Mouse (Mus musculus) natural killer cell, adult 2 months (primary cell): ENCODE results near the gene Carmil1.
A peak's percentile ranks its signal among the peaks of the same experiment; 100 is the strongest.

Experiments
- DNase-seq, 2 experiments: peaks; one replicate each; pipeline ENCODE4 v3.0.0; 2022; ENCODE audit warnings: low spot score in 2 of 2

The Carmil1 gene

GRCm38 (mm10) chr13:24260751-24261591 is 19.6 kb downstream of the Carmil1 start:
- DNase-seq, result no peak

GRCm38 (mm10) chr13:24257809-24258208 is 22.8 kb downstream of the Carmil1 start:
- no peak for DNase-seq

GRCm38 (mm10) chr13:24253989-24254388 is 26.6 kb downstream of the Carmil1 start:
- DNase-seq, result peak in 1 of 2 experiments; percentile 9

GRCm38 (mm10) chr13:24253551-24253950 is 27.0 kb downstream of the Carmil1 start:
- DNase-seq, result no peak

- DNase-seq, result no peak
Observed at GRCm38 (mm10) chr13:24251236-24251635, 29.4 kb downstream of the Carmil1 start.

- DNase-seq, result no peak
Observed at GRCm38 (mm10) chr13:24247928-24248327, 32.7 kb downstream of the Carmil1 start.

GRCm38 (mm10) chr13:24247441-24247840 is 33.2 kb downstream of the Carmil1 start:
- DNase-seq, result no peak

- DNase-seq, result no peak
Observed at GRCm38 (mm10) chr13:24246266-24246665, 34.3 kb downstream of the Carmil1 start.

GRCm38 (mm10) chr13:24244613-24245012 is 36.0 kb downstream of the Carmil1 start:
- DNase-seq, result no peak

GRCm38 (mm10) chr13:24243964-24244363 is 36.6 kb downstream of the Carmil1 start:
- no peak for DNase-seq

GRCm38 (mm10) chr13:24242429-24243106 is 38.0 kb downstream of the Carmil1 start:
- no peak for DNase-seq

- DNase-seq, result no peak
Observed at GRCm38 (mm10) chr13:24241201-24241600, 39.4 kb downstream of the Carmil1 start.

- no peak for DNase-seq
Observed at GRCm38 (mm10) chr13:24240430-24240829, 40.2 kb downstream of the Carmil1 start.

GRCm38 (mm10) chr13:24238456-24239120 is 42.0 kb downstream of the Carmil1 start:
- no peak for DNase-seq

- no peak for DNase-seq
Observed at GRCm38 (mm10) chr13:24236736-24237135, 43.9 kb downstream of the Carmil1 start.

GRCm38 (mm10) chr13:24232750-24233149 is 47.8 kb downstream of the Carmil1 start:
- no peak for DNase-seq

GRCm38 (mm10) chr13:24231746-24232483 is 48.7 kb downstream of the Carmil1 start:
- no peak for DNase-seq

- peak in 1 of 2 experiments; percentile 37 for DNase-seq
Observed at GRCm38 (mm10) chr13:24231146-24231545, 49.4 kb downstream of the Carmil1 start.

GRCm38 (mm10) chr13:24230541-24231095 is 50.0 kb downstream of the Carmil1 start:
- DNase-seq, result peak in 1 of 2 experiments; percentile 56

GRCm38 (mm10) chr13:24223425-24224201 is 57.0 kb downstream of the Carmil1 start:
- DNase-seq, result no peak
